Mouse (Mus musculus): ENCODE results near the gene Sh3rf3.
"Not testable (repeated sequence)": the region's sequence is repeated elsewhere in the genome, so short reads cannot be mapped to it uniquely, and the experiment has no call there.

Sh3rf3 gene

DNA sequence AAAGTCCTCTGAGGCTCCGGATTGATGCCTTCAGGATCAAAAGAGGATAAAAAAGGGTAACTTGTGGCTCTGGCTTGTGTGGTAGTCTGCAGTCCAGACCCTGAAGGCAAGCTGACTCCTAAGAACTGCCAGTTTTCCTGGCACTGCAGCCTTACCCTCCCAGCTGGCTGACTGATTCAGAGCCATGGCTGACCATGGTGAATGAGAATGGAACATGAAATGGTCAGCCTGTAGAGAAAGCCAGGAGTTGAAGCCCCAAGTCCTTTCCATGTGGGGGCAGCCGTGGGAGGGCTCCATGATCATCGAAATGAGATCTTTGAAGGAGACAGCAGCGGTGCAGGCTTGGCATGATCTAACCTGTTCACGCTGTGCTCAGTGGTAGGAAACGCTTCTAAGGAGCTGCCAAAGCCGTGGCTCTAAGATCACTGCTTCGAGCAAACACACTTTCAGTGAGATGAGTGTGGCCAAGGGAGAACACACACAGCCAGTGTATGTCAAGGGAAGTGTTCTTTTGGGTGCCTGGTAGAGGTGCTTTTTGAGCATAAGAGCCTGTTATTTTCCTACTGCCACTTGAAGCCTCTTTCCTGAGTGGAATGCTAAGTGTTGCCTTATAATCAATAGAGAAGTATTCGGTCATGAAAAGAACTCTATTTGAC lies 168.6 kb downstream of the Sh3rf3 start:
- no peak for DNase-seq (ENCODE audit: low read depth, low spot score)

DNA sequence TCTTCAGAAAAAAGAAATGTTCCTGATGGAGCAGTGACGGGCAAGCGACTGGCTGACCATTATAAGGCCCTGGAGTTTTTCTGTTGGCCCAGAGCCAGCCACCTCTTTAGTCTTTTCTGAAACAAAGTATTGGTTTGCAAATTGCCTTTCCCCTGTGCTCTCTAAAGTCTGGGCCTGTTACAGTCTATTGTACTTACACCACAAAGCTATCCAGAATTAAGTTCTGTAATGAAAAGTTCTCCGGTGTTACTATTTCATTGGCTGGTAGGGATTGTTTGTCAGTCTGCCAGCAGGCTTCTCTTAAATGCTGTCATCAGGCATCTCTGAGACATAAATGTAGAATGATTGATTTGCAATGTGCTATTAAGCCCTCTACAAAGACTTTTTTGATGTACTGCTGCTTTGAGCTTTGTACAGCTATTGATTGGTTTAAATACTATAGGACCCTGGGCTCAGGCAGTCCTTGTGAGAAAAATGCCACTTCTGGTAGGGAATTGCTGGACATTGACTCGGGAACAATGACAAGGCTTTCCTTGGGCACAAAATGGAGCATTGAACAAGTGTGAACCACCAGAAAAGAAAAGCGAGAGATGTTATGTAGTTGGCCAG lies 169.5 kb downstream of the Sh3rf3 start:
- DNase-seq (ENCODE audit: low read depth, low spot score): no peak

DNA sequence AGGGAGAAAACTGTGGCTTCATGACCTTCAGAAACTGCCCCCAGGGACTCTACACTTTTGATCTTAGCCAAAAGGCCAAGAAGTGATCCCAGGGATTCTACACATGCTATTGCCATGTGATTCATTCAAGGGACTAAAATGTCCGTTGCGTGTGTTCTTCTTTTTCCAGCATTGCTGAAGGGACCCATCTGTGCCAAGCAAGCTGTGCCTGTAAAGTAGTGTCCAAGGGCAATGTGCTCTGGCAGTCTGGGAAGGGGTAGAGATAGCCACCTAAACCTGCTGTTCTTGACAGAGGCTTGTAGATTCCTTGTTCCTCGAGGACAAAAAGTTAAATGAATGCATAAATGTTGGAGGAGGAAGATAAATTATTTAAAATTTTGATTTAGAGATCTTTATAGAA lies 178.5 kb downstream of the Sh3rf3 start:
- DNase-seq (ENCODE audit: low read depth, low spot score): no peak

DNA sequence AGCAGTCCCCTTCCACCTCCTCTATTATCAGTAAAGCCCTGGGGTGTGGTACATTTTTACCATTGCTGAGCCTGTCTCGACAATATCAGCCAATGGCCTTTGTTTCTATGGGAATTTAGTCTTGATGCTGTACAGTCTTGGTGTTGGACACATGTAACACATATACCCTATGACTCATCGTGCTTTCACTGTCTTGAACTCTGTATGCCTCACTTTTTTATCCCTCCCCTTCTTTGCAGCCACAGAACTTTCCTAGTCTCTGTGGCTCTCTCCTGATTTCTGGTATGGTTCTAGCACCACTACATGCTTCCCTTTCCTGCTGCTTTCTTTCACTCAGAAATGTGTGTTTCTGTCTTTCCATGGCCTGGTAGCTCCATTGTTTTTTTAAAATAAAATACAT lies 181.6 kb downstream of the Sh3rf3 start:
- DNase-seq (ENCODE audit: low read depth, low spot score): no peak

DNA sequence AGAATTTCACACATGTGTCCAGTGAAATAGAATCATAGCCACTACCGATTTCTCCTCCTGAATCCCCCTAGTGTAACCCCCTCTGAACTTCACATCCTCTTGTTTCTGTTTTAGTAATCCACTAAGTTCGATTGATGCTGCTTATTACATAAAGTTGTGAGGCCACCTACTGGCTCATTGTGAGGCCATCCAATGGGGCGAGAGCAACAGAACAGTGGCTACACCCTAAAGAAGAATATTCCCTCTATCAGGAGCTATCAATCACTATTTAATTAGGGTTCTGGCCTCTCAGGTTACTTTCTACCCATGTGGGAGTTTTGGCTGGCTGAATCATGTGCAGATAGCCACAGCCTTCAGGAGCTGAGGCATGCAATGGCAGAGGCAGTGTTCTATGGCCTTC lies 182.0 kb downstream of the Sh3rf3 start:
- DNase-seq (ENCODE audit: low read depth, low spot score): no peak

DNA sequence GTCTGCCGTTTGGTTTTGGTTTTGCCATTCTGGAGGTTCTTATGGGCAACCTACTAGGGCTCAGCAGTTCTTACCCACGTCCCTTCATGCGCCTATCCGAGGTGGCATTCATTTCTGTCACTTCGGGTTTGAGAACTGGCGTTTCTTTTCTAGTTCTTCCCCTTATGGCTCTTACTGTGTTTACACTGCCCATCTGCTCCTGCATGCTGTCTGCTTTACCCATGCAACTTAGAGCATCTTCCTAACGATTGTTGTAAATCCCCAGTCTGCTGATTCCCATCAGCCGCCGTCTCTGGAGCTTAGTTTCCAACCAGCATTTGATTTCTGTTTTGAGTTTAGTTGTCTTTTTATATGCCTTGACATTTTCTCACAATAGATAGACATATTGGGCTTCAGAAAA lies 189.2 kb downstream of the Sh3rf3 start:
- DNase-seq (ENCODE audit: low read depth, low spot score): no peak

DNA sequence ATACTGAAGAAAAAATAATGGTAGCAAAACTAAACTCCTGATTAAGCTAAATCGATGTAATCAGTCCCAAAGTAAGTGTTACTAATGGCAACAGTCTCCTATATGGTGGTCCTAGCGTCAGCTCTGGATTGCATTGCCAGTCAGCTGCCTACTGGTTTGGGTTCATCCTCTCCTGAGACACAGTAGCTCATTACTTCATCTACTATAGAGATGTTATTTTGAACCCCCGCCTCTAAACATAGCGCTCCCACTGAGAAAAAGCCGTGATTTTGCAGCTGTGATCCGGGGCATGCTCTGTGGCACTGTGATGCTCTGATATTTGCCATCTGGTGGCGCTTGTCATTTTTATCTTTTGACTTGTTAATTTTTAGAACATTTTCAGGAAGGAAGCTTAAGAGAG lies 198.3 kb downstream of the Sh3rf3 start:
- no peak for DNase-seq (ENCODE audit: low read depth, low spot score)

DNA sequence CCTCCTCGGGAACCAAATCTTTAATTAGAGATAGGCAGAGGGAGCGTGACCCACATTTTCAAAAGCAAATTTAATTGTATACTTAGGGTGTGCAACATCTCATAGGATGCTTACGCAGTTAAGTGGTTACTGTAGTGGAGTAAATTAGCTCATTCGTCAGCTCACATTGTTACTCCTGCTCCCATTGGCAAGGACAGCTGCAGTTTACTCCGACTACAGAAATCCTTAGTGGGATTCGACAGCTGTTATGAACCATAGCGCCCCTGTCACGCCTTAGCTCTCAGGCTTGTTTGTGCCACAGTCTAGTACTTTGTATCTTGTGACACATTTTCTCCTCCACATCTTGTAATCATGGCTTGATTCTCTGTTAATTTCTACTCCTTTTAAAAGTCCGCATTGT lies 200.5 kb downstream of the Sh3rf3 start:
- no peak for DNase-seq (ENCODE audit: low read depth, low spot score)

DNA sequence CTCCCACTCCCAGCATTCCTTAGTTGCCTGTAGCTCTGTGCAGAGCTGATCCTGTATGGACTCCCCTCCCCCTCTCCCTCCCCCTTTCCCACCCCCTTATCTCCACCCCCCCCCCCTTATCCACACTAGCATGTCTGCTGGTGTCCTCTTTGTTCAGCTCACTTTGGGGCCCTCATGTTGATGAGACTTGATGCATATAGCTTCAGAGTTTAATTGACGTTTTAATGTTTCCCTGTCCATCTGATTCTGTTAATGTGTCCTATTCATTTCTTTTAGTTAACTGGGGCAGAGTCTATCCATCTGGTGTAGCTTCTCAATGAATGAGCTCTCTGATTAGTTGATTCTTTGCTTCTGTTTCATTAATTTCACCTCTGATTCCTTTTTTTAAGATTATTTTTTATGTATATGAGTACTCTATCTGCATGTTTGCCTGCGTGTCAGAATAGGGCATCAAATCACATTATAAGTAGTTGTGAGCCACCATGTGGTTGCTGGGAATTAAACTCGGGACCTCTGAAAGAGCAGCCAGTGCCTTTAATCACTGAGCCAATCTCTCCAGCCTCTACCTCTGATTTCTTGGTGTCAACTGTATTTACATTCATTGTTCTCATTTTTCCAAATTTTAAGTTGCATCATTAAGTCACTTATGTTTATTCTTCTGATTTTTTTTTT lies 206.3 kb downstream of the Sh3rf3 start:
- no peak for DNase-seq (ENCODE audit: low read depth, low spot score)

DNA sequence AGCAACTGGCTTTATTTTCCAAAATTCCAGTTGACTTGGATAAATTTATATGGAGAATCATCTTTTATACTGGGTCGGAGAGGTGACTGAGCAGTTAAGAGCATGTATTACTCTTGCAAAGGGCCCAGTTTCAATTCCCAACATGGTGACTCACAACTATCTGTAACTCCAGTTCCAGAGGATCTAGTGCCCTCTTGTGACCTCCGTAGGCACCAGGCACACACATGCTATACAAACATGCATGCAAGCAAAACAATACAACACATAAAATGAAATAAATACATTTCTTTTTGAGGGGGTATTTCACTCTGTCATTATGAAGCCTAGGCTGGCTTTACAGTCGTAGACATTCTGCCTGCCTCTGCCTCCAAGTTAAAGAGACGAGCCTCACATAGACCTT lies 237.3 kb downstream of the Sh3rf3 start:
- DNase-seq (ENCODE audit: low read depth, low spot score): no peak

DNA sequence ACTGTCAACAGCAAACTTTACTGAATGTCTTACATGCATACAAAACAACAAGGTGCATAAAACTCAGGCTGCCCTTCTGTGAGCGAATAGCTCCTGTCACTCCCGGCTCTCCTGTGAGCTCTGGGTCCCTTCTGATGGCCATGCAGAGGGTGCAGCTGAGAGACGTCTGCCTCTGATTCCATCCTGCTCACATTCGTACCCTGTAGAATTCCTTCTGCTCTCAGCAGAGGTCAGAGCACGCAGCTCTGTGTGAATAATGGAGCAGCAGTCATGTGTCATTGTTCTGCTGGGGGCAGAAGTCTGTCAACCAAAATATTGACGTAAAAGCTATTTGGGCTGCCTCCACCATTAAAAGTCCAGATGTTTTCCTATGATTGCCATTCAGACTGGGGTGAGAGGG lies 243.1 kb downstream of the Sh3rf3 start:
- DNase-seq (ENCODE audit: low read depth, low spot score): no peak

DNA sequence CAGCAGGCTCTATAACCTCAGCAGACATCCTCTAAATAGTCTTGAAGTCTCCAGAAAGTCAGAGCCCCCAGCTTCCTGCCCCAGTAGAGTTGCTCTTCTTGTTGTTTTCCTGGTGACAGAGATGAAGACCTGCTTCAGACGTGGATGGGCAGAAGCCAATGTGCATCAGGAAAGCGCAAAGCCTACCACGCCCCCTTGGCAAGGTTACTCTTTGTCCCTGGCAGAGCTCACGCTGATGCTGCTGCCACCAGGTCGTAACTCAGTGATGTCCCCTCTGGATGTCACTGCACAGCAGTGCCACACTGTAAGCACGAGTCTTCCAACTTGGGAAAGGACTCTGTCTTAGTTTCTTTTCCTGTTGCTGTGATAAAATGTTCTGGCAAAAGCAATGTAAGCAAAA lies 253.6 kb downstream of the Sh3rf3 start:
- DNase-seq (ENCODE audit: low read depth, low spot score): no peak

DNA sequence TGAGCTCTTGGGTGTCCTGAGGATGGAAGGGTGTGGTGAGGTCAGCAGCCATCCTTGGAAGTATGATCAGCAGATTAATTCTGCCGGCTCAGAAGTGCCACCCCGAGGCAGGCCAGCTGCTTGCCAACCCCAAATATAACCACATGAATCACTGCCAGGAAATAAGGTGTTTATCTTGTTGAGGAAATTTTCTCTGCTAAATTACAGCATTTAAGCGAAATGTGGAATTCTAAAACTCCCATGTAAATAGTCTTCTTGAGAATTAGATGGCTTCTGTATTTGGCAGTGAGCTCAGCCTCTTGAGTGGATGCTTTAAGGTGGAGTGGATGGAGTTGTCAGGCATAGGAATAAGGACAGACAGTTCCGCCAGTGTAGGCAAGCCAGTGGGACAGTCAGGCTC lies 259.7 kb downstream of the Sh3rf3 start:
- DNase-seq (ENCODE audit: low read depth, low spot score): no peak

DNA sequence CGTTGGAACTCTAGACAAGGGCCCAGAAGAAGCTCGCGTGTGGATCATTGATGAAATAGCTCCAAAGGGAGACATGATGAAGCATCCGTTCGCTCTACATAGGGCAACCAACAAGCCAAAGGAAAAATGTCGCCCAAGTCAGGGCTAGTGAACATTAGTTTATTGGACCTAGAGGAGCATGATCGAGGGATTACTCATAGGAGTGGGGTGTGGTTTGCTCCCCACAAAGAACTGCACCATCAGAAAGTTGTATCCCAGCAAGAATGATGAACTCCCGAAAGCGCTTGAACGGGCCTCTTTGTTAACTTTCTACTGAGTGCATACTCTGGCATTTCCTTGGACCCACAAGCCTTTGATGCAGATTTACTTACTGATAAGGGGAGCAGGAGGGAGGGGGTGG lies 263.5 kb downstream of the Sh3rf3 start:
- DNase-seq (ENCODE audit: low read depth, low spot score): no peak

DNA sequence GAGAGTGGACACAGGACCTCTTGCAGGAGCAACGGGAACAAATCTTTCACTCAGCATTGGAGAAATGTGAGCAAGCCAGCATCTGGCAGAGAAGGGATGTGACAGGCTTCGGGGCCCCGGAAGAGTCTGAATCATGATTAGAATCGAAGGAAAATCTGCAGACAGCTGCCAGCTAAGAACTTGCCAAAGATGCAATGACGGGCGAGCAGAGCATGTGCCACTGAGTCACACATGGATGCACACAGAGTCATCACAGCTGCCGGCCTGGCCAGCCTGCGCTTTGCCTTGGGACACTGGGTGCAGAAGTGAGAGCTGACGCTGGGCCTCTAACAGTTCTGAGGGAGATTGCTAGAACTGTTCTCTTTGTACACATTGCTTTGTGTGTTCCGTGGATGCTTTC lies 264.8 kb downstream of the Sh3rf3 start:
- DNase-seq (ENCODE audit: low read depth, low spot score): no peak

DNA sequence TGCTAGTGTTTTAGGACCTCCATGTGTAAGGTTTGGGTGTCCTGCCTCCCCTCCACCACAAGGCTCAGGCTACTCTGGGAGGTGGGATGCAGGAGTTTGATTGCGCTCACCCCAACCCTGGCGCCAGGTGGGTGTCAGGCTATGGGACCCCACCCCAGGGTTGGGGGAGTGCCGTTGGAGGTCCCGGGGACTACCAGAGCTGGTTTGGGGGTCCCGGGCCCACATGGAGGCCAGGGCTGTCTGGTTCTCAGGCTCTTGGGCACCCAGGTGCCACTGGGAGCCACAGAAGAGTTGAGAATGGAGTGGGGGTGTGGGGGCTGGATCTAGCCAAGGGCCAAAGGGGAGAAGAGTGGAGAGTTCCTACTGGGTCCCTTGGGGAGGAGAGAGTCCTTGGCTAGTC lies 272.4 kb downstream of the Sh3rf3 start:
- DNase-seq (ENCODE audit: low read depth, low spot score): no peak

DNA sequence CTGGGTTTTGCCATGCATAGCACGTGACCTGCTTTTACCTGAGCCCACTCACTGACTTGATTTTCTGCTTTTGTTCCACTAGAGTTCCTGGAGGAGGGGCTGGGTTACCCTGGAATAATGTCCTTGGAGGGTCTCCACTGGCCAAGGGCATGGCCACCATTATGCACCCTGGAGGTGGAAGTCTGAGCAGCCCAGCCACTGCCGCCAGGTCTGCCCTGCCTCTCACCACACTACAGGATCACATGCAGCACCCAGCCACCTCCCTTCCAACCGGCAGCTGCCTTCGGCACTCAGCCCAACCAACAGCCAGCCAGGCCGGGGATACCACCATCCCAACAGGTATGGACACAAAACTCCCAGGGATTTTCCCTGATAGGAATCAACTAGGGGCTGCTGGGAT lies 273.4 kb downstream of the Sh3rf3 start:
- DNase-seq (ENCODE audit: low read depth, low spot score): no peak

DNA sequence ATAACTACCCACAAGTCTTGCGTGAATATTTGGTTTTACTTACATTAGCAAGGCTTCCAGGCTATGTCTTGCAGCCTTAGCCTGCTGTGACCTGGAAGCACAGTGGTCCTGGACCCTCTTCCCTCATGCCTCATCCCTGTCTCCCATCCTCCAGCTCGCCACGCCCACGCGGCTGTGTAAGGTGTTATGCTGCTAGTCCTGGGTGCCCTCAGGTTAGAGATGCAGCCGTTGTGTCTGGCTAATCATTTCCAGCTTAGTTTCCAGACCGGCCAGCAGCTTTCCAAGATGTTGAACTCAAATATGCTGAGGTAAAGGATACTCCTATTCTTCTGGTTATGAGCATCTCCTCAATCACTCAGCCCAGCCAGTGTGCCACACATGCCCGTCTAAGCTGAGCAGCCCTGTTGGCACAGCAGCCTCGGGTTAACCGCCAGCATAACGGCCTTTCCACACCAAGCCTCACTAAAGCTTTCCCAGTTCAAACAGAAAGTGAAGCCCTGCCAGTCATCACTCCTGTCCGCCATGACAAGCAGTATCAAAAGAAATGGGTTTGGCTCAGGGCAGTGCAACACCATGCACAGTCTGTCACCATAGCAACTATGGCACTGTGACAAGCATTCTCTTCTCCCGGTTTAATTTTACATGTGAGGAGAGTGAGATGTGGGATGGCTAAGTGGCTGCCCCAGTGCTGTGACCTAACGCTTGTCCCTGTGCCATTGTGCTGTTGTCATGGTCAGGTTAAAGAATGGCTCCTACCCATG lies 276.9 kb downstream of the Sh3rf3 start:
- DNase-seq (ENCODE audit: low read depth, low spot score): peak; percentile 82

DNA sequence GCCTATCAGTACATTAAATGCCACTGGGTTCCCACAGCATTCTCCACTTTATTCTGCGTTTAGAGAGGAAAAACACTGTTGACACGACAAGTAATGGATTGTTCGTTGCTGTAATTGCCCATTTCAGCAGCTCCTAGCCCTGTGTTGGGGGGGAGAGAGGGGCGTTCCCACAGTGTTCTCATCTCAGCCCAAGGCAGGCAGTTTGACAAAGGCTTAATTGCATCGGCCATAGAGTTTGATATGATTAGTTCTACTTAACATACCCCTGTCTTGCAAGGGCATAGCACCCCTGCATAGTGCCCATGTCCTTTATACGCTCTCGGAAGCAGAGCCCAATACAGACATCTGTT lies 277.4 kb downstream of the Sh3rf3 start:
- DNase-seq (ENCODE audit: low read depth, low spot score): no peak

DNA sequence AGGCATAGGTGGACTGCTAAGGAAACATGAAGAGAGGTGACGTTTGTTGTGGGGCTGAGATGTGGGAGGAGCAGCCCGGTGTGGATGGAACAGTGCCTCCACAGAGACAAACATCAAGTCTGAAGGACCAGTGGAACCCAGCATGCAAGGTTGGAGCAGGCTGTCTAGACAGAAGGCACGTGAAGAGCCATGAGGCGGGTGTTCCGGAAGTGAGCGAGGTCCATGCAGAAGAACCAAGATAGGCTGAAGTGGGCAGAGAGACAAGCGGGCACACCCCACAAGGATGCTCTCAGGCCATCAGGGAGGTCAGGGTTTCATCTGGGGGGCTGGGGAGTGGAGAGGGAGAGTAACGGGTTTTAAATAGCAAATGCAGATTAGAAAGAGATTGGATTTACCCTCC lies 278.4 kb downstream of the Sh3rf3 start:
- DNase-seq (ENCODE audit: low read depth, low spot score): no peak

DNA sequence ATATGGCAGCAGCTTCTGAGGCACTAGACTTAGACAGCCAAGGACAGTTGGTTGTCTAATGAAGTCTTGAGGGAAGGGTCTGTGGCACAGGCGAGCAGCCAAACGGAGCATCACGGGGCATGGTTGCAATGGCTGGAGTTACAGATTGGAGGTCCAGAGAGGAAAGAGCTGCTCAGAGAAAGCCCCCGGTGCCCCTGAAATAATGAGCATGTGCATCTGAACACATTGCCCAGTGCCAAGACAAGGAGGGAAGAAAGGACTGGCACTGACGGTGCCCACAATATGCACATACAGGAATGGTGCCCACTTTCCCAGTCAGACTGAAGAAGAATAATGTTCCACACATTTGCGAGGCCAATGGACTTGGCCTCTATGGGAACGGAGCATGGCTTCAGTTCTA lies 278.8 kb downstream of the Sh3rf3 start:
- DNase-seq (ENCODE audit: low read depth, low spot score): no peak

DNA sequence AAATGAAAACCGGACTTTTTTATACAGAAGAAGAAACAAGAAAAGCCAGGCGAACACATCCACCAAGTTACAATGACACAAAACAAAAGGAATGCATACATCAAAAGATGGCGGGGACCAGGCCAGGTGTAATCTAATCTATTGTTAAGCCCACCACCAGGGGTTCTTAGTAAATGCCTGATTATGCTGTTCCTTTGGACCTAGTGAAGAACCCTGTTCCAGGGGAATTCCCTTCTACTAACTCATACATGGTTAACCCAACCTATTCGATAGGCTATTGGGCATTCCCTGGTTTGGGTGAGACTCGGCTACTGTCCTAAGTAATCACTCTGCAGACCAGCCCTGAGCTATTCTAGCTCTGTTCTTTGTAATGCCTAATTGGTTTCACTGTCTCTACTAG lies 289.9 kb downstream of the Sh3rf3 start:
- DNase-seq (ENCODE audit: low read depth, low spot score): not testable (repeated sequence)

DNA sequence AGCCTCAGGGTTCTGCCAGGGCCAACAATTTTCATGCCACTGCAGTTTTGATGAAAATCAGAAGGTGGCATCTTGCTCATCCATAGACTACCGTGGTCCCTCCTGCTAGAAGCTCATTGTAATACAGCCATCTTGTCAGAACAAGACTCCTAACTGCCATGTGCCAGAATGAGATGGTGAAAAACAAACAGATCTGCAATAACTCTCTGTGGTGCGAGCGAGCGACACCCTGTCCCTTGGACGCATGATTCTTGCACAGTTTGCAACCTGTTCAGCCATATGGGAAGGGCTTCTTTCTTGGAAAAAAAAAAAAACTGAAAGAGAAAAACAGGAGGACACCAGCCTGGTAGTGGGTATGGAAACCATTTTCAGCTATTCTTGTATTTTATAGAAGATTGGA lies 291.5 kb downstream of the Sh3rf3 start:
- DNase-seq (ENCODE audit: low read depth, low spot score): no peak

All from mesoderm, embryonic 11.5 days (tissue).